21 mouse cellular contexts compared by ENCODE assay signal in genomic region chr13:37941138-37941645, GRCm38 (mm10). TPM values are rescaled to one million over a fixed set of nuclear protein-coding genes. Genes with fewer than 3 reads are reported as not detected.
DNase-seq lines count a peak whose midpoint lies in the region; ATAC-seq and TF ChIP-seq lines count a peak whose summit lies in the region.
"Had no signal": no experiment of that assay in that cellular context is flagged by ENCODE, and none has a peak within 500 bp of the region (broad histone marks: within the 10 kb centered on the region; RNA-seq: fewer than 3 reads in every experiment).

No protein-coding gene starts in this region.

- no peak overlapping the region for H3K9ac ChIP-seq in kidney, embryonic 16.5 days (replicated peaks; ENCODE audit: low read length)
- no peak overlapping the region for H3K9ac ChIP-seq in CH12.LX (ENCODE audit: insufficient read depth, low read depth)
- H3K9ac ChIP-seq in liver, embryonic 15.5 days: no peak overlapping the region
- H3K9ac ChIP-seq: forebrain, embryonic 13.5 days; heart, embryonic 13.5 days; liver, embryonic 14.5 days; neural tube, embryonic 15.5 days had no signal

- H3K4me3 ChIP-seq in gastrocnemius, adult 2 months: no peak overlapping the region
- H3K4me3 ChIP-seq in kidney, embryonic 16.5 days (ENCODE audit: low read length): no peak overlapping the region
- H3K4me3 ChIP-seq in CH12.LX (replicated peaks in 1 of 3; ENCODE audit: low read depth in 2 of 3, low read length in 2 of 3, poor library complexity in 1 of 3): no peak overlapping the region
- H3K4me3 ChIP-seq in liver, embryonic 15.5 days (replicated peaks): no peak overlapping the region
- H3K4me3 ChIP-seq: embryonic facial prominence, embryonic 13.5 days; forebrain, embryonic 13.5 days; heart, embryonic 13.5 days; left cerebral cortex, adult 2 months; neural tube, embryonic 15.5 days had no signal

- TF ChIP-seq EP300 in CH12.LX (IDR thresholded peaks at IDR 0.05; ENCODE audit: low read length): 0 out of 2 replicates have a peak, but pooled peaks have one; percentile 31

- TF ChIP-seq POLR2A in CH12.LX (IDR thresholded peaks at IDR 0.05; ENCODE audit: low read depth, low read length): no peak

- H3K27me3 ChIP-seq in kidney, embryonic 16.5 days (ENCODE audit: insufficient read depth, low read length): no peaks in the 10 kb centered on the region
- H3K27me3 ChIP-seq in CH12.LX (replicated peaks): no peaks in the 10 kb centered on the region
- no peaks in the 10 kb centered on the region for H3K27me3 ChIP-seq in liver, embryonic 15.5 days
- H3K27me3 ChIP-seq: embryonic facial prominence, embryonic 13.5 days; forebrain, embryonic 13.5 days; heart, embryonic 13.5 days; neural tube, embryonic 15.5 days had no signal

- peak overlapping the region; percentile 49 for H3K27ac ChIP-seq in gastrocnemius, adult 2 months
- H3K27ac ChIP-seq in kidney, embryonic 16.5 days (ENCODE audit: low read length): peak overlapping the region; percentile 88; the same call in 1 of the 2 replicates
- H3K27ac ChIP-seq in CH12.LX (ENCODE audit: insufficient read depth, low read depth): no peak overlapping the region
- H3K27ac ChIP-seq in liver, embryonic 15.5 days (replicated peaks): peak overlapping the region; percentile 72
- H3K27ac ChIP-seq: forebrain, embryonic 13.5 days; heart, embryonic 13.5 days; hindbrain, postnatal 0 days; left cerebral cortex, adult 2 months; liver, embryonic 14.5 days; neural tube, embryonic 15.5 days had no signal

- WGBS in kidney, embryonic 16.5 days: 76% methylated on average over 5 of the region's 5 CpGs
- WGBS in liver, embryonic 15.5 days (ENCODE audit: insufficient replicate concordance): 76% methylated on average over 5 of the region's 5 CpGs

- dilution Hi-C loops in CH12.LX (cut with MboI; ENCODE audit: extremely low pct_ligation_motif_present, extremely low pct_unique_long_range_greater_than_20kb, low sequenced_read_pairs): no loop called here

- H3K36me3 ChIP-seq in kidney, embryonic 16.5 days (ENCODE audit: insufficient read depth, low read length): peaks cover 12% of the 10 kb centered on the region; the same call in 1 of the 2 replicates
- H3K36me3 ChIP-seq in CH12.LX (replicated peaks in 1 of 2; ENCODE audit: control insufficient read depth in 1 of 2, insufficient read depth in 1 of 2, low read length in 1 of 2): peaks cover 12 to 58% of the 10 kb centered on the region in 2 experiments
- H3K36me3 ChIP-seq in liver, embryonic 15.5 days (replicated peaks): peaks cover 33% of the 10 kb centered on the region
- H3K36me3 ChIP-seq: neural tube, embryonic 15.5 days had no signal

- no peak for ATAC-seq in kidney, embryonic 16.5 days (ENCODE audit: low FRiP score, low TSS enrichment)
- ATAC-seq in liver, embryonic 15.5 days (ENCODE audit: insufficient read depth): no peak
- ATAC-seq: forebrain, embryonic 13.5 days; hindbrain, postnatal 0 days had no signal

- H3K79me2 ChIP-seq in CH12.LX (replicated peaks; ENCODE audit: control insufficient read depth, extremely low read depth, insufficient read depth, poor library complexity, severe bottlenecking): no peaks in the 10 kb centered on the region

- DNase-seq in gastrocnemius, adult 2 months: no peak
- DNase-seq in gastrocnemius, postnatal 14 days: no peak
- DNase-seq in kidney, postnatal 14 days: no peak
- DNase-seq in CH12.LX (ENCODE audit: extremely low read depth): no peak
- DNase-seq in ovary, postnatal 10 days (ENCODE audit: low spot score): no peak
- DNase-seq: cerebellum, adult 18-20 months; cerebellum, postnatal 14 days; heart, postnatal 14 days; lung, postnatal 14 days; thymus, adult 18-20 months; thymus, postnatal 4 days had no signal

- no peak for TF ChIP-seq CTCF in gastrocnemius, adult 2 months (IDR thresholded peaks at IDR 0.05)
- TF ChIP-seq CTCF in CH12.LX (conservative IDR thresholded peaks at IDR 0.05 in 1 of 2, IDR thresholded peaks at IDR 0.05 in 1 of 2; ENCODE audit: low read depth in 2 of 2, low read length in 2 of 2): no peak

- TF ChIP-seq RAD21 in CH12.LX (IDR thresholded peaks at IDR 0.05; ENCODE audit: low read depth, low read length): no peak

- no peaks in the 10 kb centered on the region for H3K9me3 ChIP-seq in kidney, embryonic 16.5 days (ENCODE audit: low read length)
- no peaks in the 10 kb centered on the region for H3K9me3 ChIP-seq in CH12.LX (replicated peaks; ENCODE audit: low read length)
- H3K9me3 ChIP-seq in liver, embryonic 15.5 days (replicated peaks): no peaks in the 10 kb centered on the region
- H3K9me3 ChIP-seq: embryonic facial prominence, embryonic 13.5 days; forebrain, embryonic 13.5 days; heart, embryonic 13.5 days; neural tube, embryonic 15.5 days had no signal

- H3K4me1 ChIP-seq in kidney, embryonic 16.5 days (ENCODE audit: insufficient read depth, low read length): peaks cover 35% of the 10 kb centered on the region
- H3K4me1 ChIP-seq in CH12.LX (ENCODE audit: control insufficient read depth in 1 of 2, insufficient read depth in 2 of 2): peaks cover 14 to 29% of the 10 kb centered on the region in 2 experiments
- H3K4me1 ChIP-seq in liver, embryonic 15.5 days (replicated peaks): peaks cover 28% of the 10 kb centered on the region
- H3K4me1 ChIP-seq: neural tube, embryonic 15.5 days had no signal

- intact Hi-C loops in gastrocnemius, adult 2 months (cut with DNase I): loop anchor here (5.0 kb wide), 4 partner anchors 114 to 489 kb away; no protein-coding TSS in a partner anchor
- intact Hi-C loops in gastrocnemius, postnatal 14 days (cut with DNase I; ENCODE audit: low total_unique reads): loop anchor here (10.0 kb wide), 1 partner anchor 486 kb away; no protein-coding TSS in a partner anchor

- in situ Hi-C loops in CH12.LX (cut with MboI; ENCODE audit: low pct_ligation_motif_present, low pct_unique_long_range_greater_than_20kb, low sequenced_read_pairs): no loop called here

- H3K4me2 ChIP-seq in kidney, embryonic 16.5 days (replicated peaks; ENCODE audit: low read depth, low read length): no peak overlapping the region
- no peak overlapping the region for H3K4me2 ChIP-seq in CH12.LX (ENCODE audit: insufficient read depth, low read depth, poor library complexity, severe bottlenecking)
- H3K4me2 ChIP-seq in liver, embryonic 15.5 days: no peak overlapping the region
- H3K4me2 ChIP-seq: embryonic facial prominence, embryonic 13.5 days; forebrain, embryonic 13.5 days; heart, embryonic 13.5 days; midbrain, embryonic 11.5 days; neural tube, embryonic 15.5 days had no signal

TF ChIP-seq in CH12.LX, 34 proteins besides CTCF, POLR2A, EP300 and RAD21:
- TF ChIP-seq GABPA (IDR thresholded peaks at IDR 0.05; ENCODE audit: insufficient replicate concordance, low read depth, low read length) (no peak), USF1 (IDR thresholded peaks at IDR 0.05; ENCODE audit: low read depth, low read length) (no peak), POLR2AphosphoS2 (IDR thresholded peaks at IDR 0.05; ENCODE audit: low read depth, low read length) (no peak), HCFC1 (IDR thresholded peaks at IDR 0.05; ENCODE audit: low read depth, low read length) (no peak), SIN3A (IDR thresholded peaks at IDR 0.05; ENCODE audit: low read length) (no peak; the same call in 1 of the 2 replicates), SMC3 (IDR thresholded peaks at IDR 0.05; ENCODE audit: low read depth, low read length) (no peak), ZNF384 (IDR thresholded peaks at IDR 0.05; ENCODE audit: low read depth, low read length) (no peak), CHD2 (IDR thresholded peaks at IDR 0.05; ENCODE audit: low read length) (no peak), IRF4 (IDR thresholded peaks at IDR 0.05; ENCODE audit: low read depth, low read length) (0 out of 2 replicates have a peak, but pooled peaks have one; percentile 28), PAX5 (IDR thresholded peaks at IDR 0.05; ENCODE audit: low read length) (no peak), UBTF (IDR thresholded peaks at IDR 0.05; ENCODE audit: low read depth, low read length) (no peak), JUN (IDR thresholded peaks at IDR 0.05; ENCODE audit: insufficient read depth, low read depth, low read length) (no peak), ZC3H11A (IDR thresholded peaks at IDR 0.05; ENCODE audit: low read depth, low read length) (no peak), ZMIZ1 (IDR thresholded peaks at IDR 0.05; ENCODE audit: low read depth, low read length) (no peak), NELFE (IDR thresholded peaks at IDR 0.05; ENCODE audit: low read depth, low read length) (no peak), E2F4 (IDR thresholded peaks at IDR 0.05; ENCODE audit: insufficient replicate concordance, low read depth, low read length) (no peak), MEF2A (IDR thresholded peaks at IDR 0.05; ENCODE audit: borderline replicate concordance, low read depth, low read length) (peak; percentile 86), ETS1 (conservative IDR thresholded peaks at IDR 0.05; ENCODE audit: low read depth, low read length) (peak; percentile 78), MXI1 (IDR thresholded peaks at IDR 0.05; ENCODE audit: low read depth, low read length) (no peak)

RNA-seq across cellular contexts. Expression of gene Ssr1, which starts 52.8 kb away (rescaled TPM):
- 10 to 100 TPM; 66.3 to 72.4 TPM for total RNA-seq in gastrocnemius, adult 2 months (2021)
- total RNA-seq in gastrocnemius, postnatal 14 days (2021): 10 to 100 TPM; 54.3 to 58.5 TPM
- polyA plus RNA-seq in kidney, embryonic 16.5 days (2015; fragmentation: Nextera tagmentation; extraction: Ambion mirVana): 130 and 138 TPM in 2 replicates
- total RNA-seq in CH12.LX (2012; rRNA removed): 67.1 and 85.9 TPM in 2 replicates
- total RNA-seq in CH12.LX (2014; rRNA removed): 145 and 150 TPM in 2 replicates
- 163 and 167 TPM in 2 replicates for polyA plus RNA-seq in CH12.LX (2012; ENCODE audit: insufficient read length, low read depth)
- 55.3 and 78.9 TPM in 2 replicates for polyA plus RNA-seq in liver, embryonic 15.5 days (2015; fragmentation: Nextera tagmentation; extraction: Ambion mirVana)
